Mouse (Mus musculus) heart, postnatal 14 days (tissue): ENCODE data around the gene Adamts17. TPM values are rescaled to one million over a fixed set of nuclear protein-coding genes. Genes with fewer than 3 reads are reported as not detected.

Source experiments
- DNase-seq, 2 experiments: peaks; one replicate each; pipeline ENCODE4 v3.0.0; 2021 to 2022
- intact Hi-C: fragments of 180-260 bp; cut with DNase I; formaldehyde crosslinking; loops from one replicate; pipeline ENCODE4 v1.15.1; 2025
- total RNA-seq, 2 experiments: library from RNA; stranded (reverse); gene quantifications; 2 replicates each; pipeline ENCODE4 v1.2.3; 2021

The Adamts17 gene
- total RNA-seq, 2 experiments from 2014 or later = 11.7 to 12.8 TPM

GRCm38 (mm10) chr7:67019937-67020336, 180.4 kb downstream of the Adamts17 start:
- intact Hi-C loops = no loop called here
- DNase-seq = no peak

- DNase-seq = no peak
- intact Hi-C loops = no loop called here
Measured at GRCm38 (mm10) chr7:67026114-67027070, 186.9 kb downstream of the Adamts17 start.

GRCm38 (mm10) chr7:67027216-67027615, 187.7 kb downstream of the Adamts17 start:
- no peak for DNase-seq
- intact Hi-C loops = no loop called here

- intact Hi-C loops = no loop called here
- DNase-seq = no peak
Measured at GRCm38 (mm10) chr7:67027696-67028095, 188.2 kb downstream of the Adamts17 start.

- intact Hi-C loops = no loop called here
- no peak for DNase-seq
Measured at GRCm38 (mm10) chr7:67028902-67029301, 189.4 kb downstream of the Adamts17 start.

GRCm38 (mm10) chr7:67029481-67029880, 189.9 kb downstream of the Adamts17 start:
- no peak for DNase-seq
- intact Hi-C loops = no loop called here

GRCm38 (mm10) chr7:67031284-67031683, 191.7 kb downstream of the Adamts17 start:
- intact Hi-C loops = no loop called here
- no peak for DNase-seq

- intact Hi-C loops = no loop called here
- no peak for DNase-seq
Measured at GRCm38 (mm10) chr7:67032616-67033015, 193.1 kb downstream of the Adamts17 start.

- intact Hi-C loops = no loop called here
- peak; percentile 65 to 68 for DNase-seq
Measured at GRCm38 (mm10) chr7:67034369-67034768, 194.8 kb downstream of the Adamts17 start.

GRCm38 (mm10) chr7:67035246-67035645, 195.7 kb downstream of the Adamts17 start:
- intact Hi-C loops = no loop called here

GRCm38 (mm10) chr7:67035661-67036060, 196.1 kb downstream of the Adamts17 start:
- no peak for DNase-seq
- intact Hi-C loops = no loop called here

More at GRCm38 (mm10) chr7:67035246-67035645, 195.7 kb downstream of the Adamts17 start:
- DNase-seq = no peak

- no peak for DNase-seq
- intact Hi-C loops = no loop called here
Measured at GRCm38 (mm10) chr7:67036502-67037485, 197.3 kb downstream of the Adamts17 start.

GRCm38 (mm10) chr7:67037726-67038520, 198.4 kb downstream of the Adamts17 start:
- no peak for DNase-seq
- intact Hi-C loops = no loop called here

- intact Hi-C loops = no loop called here
Measured at GRCm38 (mm10) chr7:67039143-67039542, 199.6 kb downstream of the Adamts17 start.

GRCm38 (mm10) chr7:67039861-67040260, 200.3 kb downstream of the Adamts17 start:
- intact Hi-C loops = no loop called here
- DNase-seq = no peak

More at GRCm38 (mm10) chr7:67039143-67039542, 199.6 kb downstream of the Adamts17 start:
- DNase-seq = no peak

- DNase-seq = no peak
- intact Hi-C loops = no loop called here
Measured at GRCm38 (mm10) chr7:67041685-67042084, 202.2 kb downstream of the Adamts17 start.

GRCm38 (mm10) chr7:67044121-67044817, 204.7 kb downstream of the Adamts17 start:
- DNase-seq = peak; percentile 51 to 63
- intact Hi-C loops = no loop called here

GRCm38 (mm10) chr7:67045202-67045601, 205.7 kb downstream of the Adamts17 start:
- DNase-seq = no peak
- intact Hi-C loops = no loop called here

GRCm38 (mm10) chr7:67049206-67049605, 209.7 kb downstream of the Adamts17 start:
- no peak for DNase-seq
- intact Hi-C loops = no loop called here
